Mouse (Mus musculus) midbrain, embryonic 13.5 days (tissue): ENCODE data around the gene Ogfrl1. TPM values are rescaled to one million over a fixed set of nuclear protein-coding genes. Genes with fewer than 3 reads are reported as not detected.
"Not testable (repeated sequence)": the region's sequence is repeated elsewhere in the genome, so short reads cannot be mapped to it uniquely, and the experiment has no call there.

Experiments used
- ATAC-seq: fragments of 200-750 bp; cut with Nextera tagmentation; 2 replicates; pipeline ENCODE4 v1.8.0; 2017; ENCODE audit warnings: mild to moderate bottlenecking, moderate TSS enrichment, moderate library complexity
- H3K27ac ChIP-seq: fragments of 300-500 bp; sonication (generic); 2 replicates; pipeline ENCODE4 v1.5.1; 2015; ENCODE audit warnings: inconsistent platforms, mild to moderate bottlenecking, moderate library complexity
- H3K27me3 ChIP-seq: fragments of 300-500 bp; sonication (generic); 2 replicates; pipeline ENCODE4 v1.6.1; 2015; ENCODE audit warnings: mild to moderate bottlenecking, inconsistent platforms
- H3K36me3 ChIP-seq: fragments of 300-500 bp; sonication (generic); 2 replicates; pipeline ENCODE4 v1.6.1; 2015; ENCODE audit warnings: mild to moderate bottlenecking, inconsistent platforms
- H3K4me1 ChIP-seq: fragments of 300-500 bp; sonication (generic); replicated peaks from 2 replicates; pipeline ENCODE4 v1.6.1; 2015; ENCODE audit warnings: inconsistent platforms
- H3K4me2 ChIP-seq: fragments of 300-500 bp; sonication (generic); replicated peaks from 2 replicates; pipeline ENCODE4 v1.6.1; 2015; ENCODE audit warnings: moderate library complexity, mild to moderate bottlenecking, inconsistent platforms
- H3K4me3 ChIP-seq: fragments of 300-500 bp; sonication (generic); replicated peaks from 2 replicates; pipeline ENCODE4 v1.5.1; 2015; ENCODE audit warnings: mild to moderate bottlenecking, inconsistent platforms
- H3K9ac ChIP-seq: fragments of 300-500 bp; sonication (generic); replicated peaks from 2 replicates; pipeline ENCODE4 v1.6.1; 2015; ENCODE audit warnings: mild to moderate bottlenecking, inconsistent platforms
- H3K9me3 ChIP-seq: fragments of 300-500 bp; sonication (generic); 2 replicates; pipeline ENCODE4 v1.6.1; 2016; ENCODE audit warnings: mild to moderate bottlenecking, inconsistent platforms
- WGBS: fragments of 180-500 bp; shearing (Covaris S2); methylation state at CpG from one replicate; pipeline ENCODE4 v1.1.7; 2015; 5-methylcytosine and 5-hydroxymethylcytosine counted together
- polyA plus RNA-seq: library from polyadenylated mRNA; unstranded; fragments of >200 nt; fragmentation: Nextera tagmentation; extraction: Ambion mirVana; gene quantifications from 2 replicates; pipeline ENCODE4 v1.2.1, GENCODE M21; 2015

The Ogfrl1 gene
- polyA plus RNA-seq, result 5.9 and 7.8 TPM in 2 replicates

DNA sequence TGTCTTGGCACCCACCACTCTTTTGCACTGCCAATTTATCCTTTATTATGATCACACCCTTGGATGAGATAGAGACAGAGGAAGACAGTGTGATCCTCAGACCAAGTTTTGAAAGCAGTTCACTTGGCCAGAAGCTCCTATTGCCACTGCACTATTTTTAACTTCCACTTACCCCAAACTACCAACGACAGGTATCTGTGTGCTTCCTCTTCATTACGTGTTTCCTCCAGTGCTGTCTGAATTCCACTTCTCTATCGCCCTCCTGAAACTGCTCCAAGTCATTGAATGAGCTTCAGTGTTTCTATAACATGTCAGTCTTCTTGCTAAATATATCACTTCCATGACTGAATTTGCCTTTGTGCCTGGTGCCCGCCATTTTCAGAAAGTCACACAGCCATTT, at the start of gene Ogfrl1:
Gene Ogfrl1, minus strand, starts transcription at position 150 of the 400 bp plus-strand sequence.
- Histone ChIP-seq H3K9me3 (no peaks in the 10 kb centered on the region), H3K9ac (no peak within 1 kb of the TSS), H3K4me2 (no peak within 1 kb of the TSS), H3K36me3 (no peaks in the 10 kb centered on the region), H3K4me1 (no peaks in the 10 kb centered on the region), H3K27ac (no peak within 1 kb of the TSS), H3K4me3 (no peak within 1 kb of the TSS), H3K27me3 (no peaks in the 10 kb centered on the region)
- WGBS, result 91% methylated on average over 4 of the region's 4 CpGs
- no peak for ATAC-seq

GRCm38 (mm10) chr1:23445736-23446424, 48.3 kb upstream of the Ogfrl1 start:
- no peak for ATAC-seq
- H3K36me3 ChIP-seq, result no peaks in the 10 kb centered on the region
- no peaks in the 10 kb centered on the region for H3K27me3 ChIP-seq
- H3K4me3 ChIP-seq, result no peak overlapping the region
- H3K4me1 ChIP-seq, result no peaks in the 10 kb centered on the region
- 89% methylated on average over 5 of the region's 5 CpGs for WGBS
- H3K9me3 ChIP-seq, result no peaks in the 10 kb centered on the region
- H3K27ac ChIP-seq, result no peak overlapping the region
- H3K9ac ChIP-seq, result no peak overlapping the region
- H3K4me2 ChIP-seq, result no peak overlapping the region

DNA sequence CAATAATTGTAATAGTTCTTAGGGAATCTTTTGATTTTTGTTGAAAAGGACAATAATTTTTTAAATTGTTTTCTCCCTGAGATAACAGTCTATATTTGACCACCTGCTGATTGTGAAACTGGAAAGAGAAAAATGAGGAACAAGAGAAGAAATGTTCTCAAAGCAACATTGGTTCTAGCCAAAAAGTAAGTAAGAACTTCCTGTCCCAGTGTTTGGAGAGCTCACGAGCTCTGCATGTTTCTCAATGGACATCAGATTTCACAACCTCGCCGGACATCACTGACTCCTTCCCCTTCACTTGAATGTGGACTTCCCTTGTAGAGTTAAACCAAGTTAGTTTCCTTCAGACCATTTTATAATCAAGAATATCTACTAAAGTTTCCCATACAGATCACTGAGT, 36.0 kb upstream of the Ogfrl1 start:
- H3K27me3 ChIP-seq, result no peaks in the 10 kb centered on the region
- no peak overlapping the region for H3K4me3 ChIP-seq
- no peaks in the 10 kb centered on the region for H3K9me3 ChIP-seq
- H3K4me2 ChIP-seq, result no peak overlapping the region
- no peak for ATAC-seq
- H3K36me3 ChIP-seq, result no peaks in the 10 kb centered on the region
- no peak overlapping the region for H3K27ac ChIP-seq
- no peaks in the 10 kb centered on the region for H3K4me1 ChIP-seq
- 93% methylated on average over 3 of the region's 3 CpGs for WGBS
- no peak overlapping the region for H3K9ac ChIP-seq

GRCm38 (mm10) chr1:23426447-23426846, 28.9 kb upstream of the Ogfrl1 start:
- no peak overlapping the region for H3K4me3 ChIP-seq
- peaks cover 8% of the 10 kb centered on the region for H3K9me3 ChIP-seq
- H3K27ac ChIP-seq, result no peak overlapping the region
- no peaks in the 10 kb centered on the region for H3K4me1 ChIP-seq
- no peak overlapping the region for H3K9ac ChIP-seq
- no peak for ATAC-seq
- WGBS, result 97% methylated on average over 2 of the region's 2 CpGs
- no peaks in the 10 kb centered on the region for H3K27me3 ChIP-seq
- H3K4me2 ChIP-seq, result no peak overlapping the region
- no peaks in the 10 kb centered on the region for H3K36me3 ChIP-seq

GRCm38 (mm10) chr1:23418941-23419340, 21.4 kb upstream of the Ogfrl1 start:
- Histone ChIP-seq H3K9me3 (no peaks in the 10 kb centered on the region), H3K9ac (no peak overlapping the region), H3K4me3 (no peak overlapping the region), H3K4me2 (no peak overlapping the region), H3K4me1 (no peaks in the 10 kb centered on the region), H3K27me3 (no peaks in the 10 kb centered on the region), H3K36me3 (no peaks in the 10 kb centered on the region), H3K27ac (no peak overlapping the region)
- WGBS, result 93% methylated on average over 1 of the region's 1 CpGs
- no peak for ATAC-seq

DNA sequence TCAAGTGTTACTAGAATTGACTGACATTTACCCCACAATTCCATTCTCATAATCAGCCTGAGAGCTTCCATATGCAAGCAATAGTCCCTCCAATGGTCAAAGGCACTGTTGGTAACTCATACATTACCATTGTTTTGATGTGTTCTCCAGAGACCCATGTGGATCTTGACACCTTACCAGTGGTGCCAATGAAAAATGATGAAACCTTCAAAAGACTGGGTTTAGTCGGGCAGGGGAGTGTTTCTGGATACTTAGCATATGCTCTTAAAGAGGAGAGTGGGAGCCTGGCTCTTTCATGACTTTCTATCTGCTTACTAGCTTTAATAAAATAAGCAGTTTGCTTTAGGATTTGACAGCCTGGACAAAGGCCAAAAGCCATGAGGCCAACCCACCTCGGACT, 20.5 kb upstream of the Ogfrl1 start:
- H3K27me3 ChIP-seq, result no peaks in the 10 kb centered on the region
- no peak overlapping the region for H3K4me2 ChIP-seq
- 78% methylated on average over 2 of the region's 2 CpGs for WGBS
- no peak overlapping the region for H3K27ac ChIP-seq
- H3K4me3 ChIP-seq, result no peak overlapping the region
- H3K36me3 ChIP-seq, result no peaks in the 10 kb centered on the region
- H3K4me1 ChIP-seq, result no peaks in the 10 kb centered on the region
- ATAC-seq, result no peak
- H3K9ac ChIP-seq, result no peak overlapping the region
- no peaks in the 10 kb centered on the region for H3K9me3 ChIP-seq

DNA sequence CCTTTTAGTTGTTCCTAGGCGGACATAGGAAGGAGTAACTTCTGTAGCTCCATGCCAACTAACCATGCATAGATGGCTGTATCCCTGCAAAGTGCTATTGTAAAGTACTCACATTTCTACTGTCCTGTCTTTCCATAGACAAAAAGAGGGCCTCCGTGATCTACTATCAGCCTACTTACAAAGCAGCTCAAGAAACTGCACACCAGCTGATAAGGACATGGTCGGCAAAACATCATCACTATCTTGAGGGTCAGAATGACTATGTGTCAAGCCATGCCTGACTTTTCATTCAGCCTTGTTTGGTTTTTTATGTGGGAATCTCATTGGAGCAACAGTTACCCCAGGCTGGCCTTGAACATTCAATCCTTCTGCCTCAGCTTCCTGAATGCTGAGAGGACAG, 20.0 kb upstream of the Ogfrl1 start:
- no peaks in the 10 kb centered on the region for H3K36me3 ChIP-seq
- no peaks in the 10 kb centered on the region for H3K27me3 ChIP-seq
- 94% methylated on average over 3 of the region's 3 CpGs for WGBS
- no peak overlapping the region for H3K27ac ChIP-seq
- ATAC-seq, result no peak
- no peak overlapping the region for H3K4me2 ChIP-seq
- no peak overlapping the region for H3K4me3 ChIP-seq
- H3K9me3 ChIP-seq, result no peaks in the 10 kb centered on the region
- H3K4me1 ChIP-seq, result no peaks in the 10 kb centered on the region
- H3K9ac ChIP-seq, result no peak overlapping the region

- no peak overlapping the region for H3K4me2 ChIP-seq
- no peaks in the 10 kb centered on the region for H3K36me3 ChIP-seq
- H3K9ac ChIP-seq, result no peak overlapping the region
- ATAC-seq, result no peak
- no peak overlapping the region for H3K27ac ChIP-seq
- H3K27me3 ChIP-seq, result no peaks in the 10 kb centered on the region
- whole genome bisulfite sequencing, result 89% methylated on average over 5 of the region's 5 CpGs
- H3K9me3 ChIP-seq, result no peaks in the 10 kb centered on the region
- no peaks in the 10 kb centered on the region for H3K4me1 ChIP-seq
- no peak overlapping the region for H3K4me3 ChIP-seq
Observed at GRCm38 (mm10) chr1:23411533-23411932, 14.0 kb upstream of the Ogfrl1 start.

- H3K9me3 ChIP-seq, result no peaks in the 10 kb centered on the region
- no peak overlapping the region for H3K27ac ChIP-seq
- 93% methylated on average over 2 of the region's 2 CpGs for WGBS
- no peak overlapping the region for H3K4me2 ChIP-seq
- H3K4me1 ChIP-seq, result no peaks in the 10 kb centered on the region
- no peak for ATAC-seq
- H3K27me3 ChIP-seq, result no peaks in the 10 kb centered on the region
- H3K4me3 ChIP-seq, result no peak overlapping the region
- H3K9ac ChIP-seq, result no peak overlapping the region
- H3K36me3 ChIP-seq, result no peaks in the 10 kb centered on the region
Observed at GRCm38 (mm10) chr1:23409960-23410359, 12.4 kb upstream of the Ogfrl1 start.

DNA sequence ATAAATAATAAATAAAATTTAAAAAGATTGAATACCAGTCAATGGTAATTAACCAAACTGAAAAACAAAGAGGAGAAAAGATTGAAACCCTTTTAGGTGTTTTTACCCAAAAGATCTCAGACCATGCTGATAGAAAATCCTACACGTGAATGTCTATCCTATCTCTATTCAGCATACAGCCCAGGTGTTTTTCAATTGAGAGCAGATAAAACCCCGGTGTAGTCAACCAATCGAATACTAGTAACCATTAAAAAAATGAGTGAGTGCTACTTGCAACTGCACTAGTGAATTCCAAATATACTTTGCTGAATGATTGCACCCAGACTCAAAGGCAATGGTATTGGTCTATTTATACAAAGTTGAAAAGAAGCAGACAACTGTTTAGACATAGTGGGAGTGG, 4.8 kb upstream of the Ogfrl1 start:
- Histone ChIP-seq H3K9me3 (no peaks in the 10 kb centered on the region), H3K4me1 (no peaks in the 10 kb centered on the region), H3K9ac (no peak overlapping the region), H3K27ac (no peak overlapping the region), H3K36me3 (no peaks in the 10 kb centered on the region), H3K4me3 (no peak overlapping the region), H3K4me2 (no peak overlapping the region), H3K27me3 (no peaks in the 10 kb centered on the region)
- no peak for ATAC-seq
- 95% methylated on average over 3 of the region's 3 CpGs for WGBS

DNA sequence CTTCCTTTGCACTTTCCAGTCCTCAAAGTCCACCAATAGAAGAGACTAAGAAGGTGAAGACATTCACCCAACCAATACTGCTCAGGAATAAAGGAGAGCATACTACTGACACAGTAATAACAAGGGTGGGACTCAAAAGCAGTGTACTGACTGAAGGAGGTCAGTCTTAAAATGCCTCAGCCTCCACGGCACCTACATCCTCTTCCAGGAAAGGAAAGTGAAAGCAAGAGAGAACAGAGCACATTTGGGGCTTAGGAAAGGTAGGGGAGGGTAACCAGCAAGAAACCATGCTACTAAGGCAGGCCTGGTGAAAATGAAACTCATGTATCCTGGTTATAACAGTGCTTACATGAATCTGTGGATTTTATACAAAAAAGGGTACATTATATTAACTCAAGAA, 2.0 kb upstream of the Ogfrl1 start:
- Histone ChIP-seq H3K36me3 (no peaks in the 10 kb centered on the region), H3K4me1 (no peaks in the 10 kb centered on the region), H3K4me3 (no peak overlapping the region), H3K9ac (no peak overlapping the region), H3K27me3 (no peaks in the 10 kb centered on the region), H3K9me3 (no peaks in the 10 kb centered on the region), H3K4me2 (no peak overlapping the region), H3K27ac (no peak overlapping the region)
- no peak for ATAC-seq
- WGBS, result 69% methylated on average over 1 of the region's 1 CpGs

DNA sequence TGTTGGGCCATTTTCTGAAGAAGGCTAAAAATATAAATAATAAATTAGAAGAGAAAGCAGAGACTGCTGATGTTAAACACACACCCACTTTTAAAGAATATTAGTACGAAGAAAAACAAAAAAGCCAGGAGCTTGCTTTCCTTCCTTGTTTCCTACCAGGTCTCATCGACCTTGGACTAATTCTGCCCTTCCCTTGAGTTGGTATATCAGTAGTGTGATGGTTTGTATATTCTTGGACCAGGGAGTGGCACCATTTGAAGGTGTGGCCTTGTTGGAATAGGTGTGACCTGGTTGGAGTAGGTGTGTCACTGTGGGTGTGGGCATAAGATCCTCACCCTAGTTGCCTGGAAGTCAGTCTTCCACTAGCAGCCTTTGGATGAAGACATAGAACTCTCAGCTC, 3.2 kb downstream of the Ogfrl1 start:
- not testable (repeated sequence) for H3K9ac ChIP-seq, H3K4me1 ChIP-seq, H3K4me2 ChIP-seq, H3K27ac ChIP-seq, ATAC-seq, H3K36me3 ChIP-seq, H3K27me3 ChIP-seq, H3K4me3 ChIP-seq, H3K9me3 ChIP-seq
- WGBS, result 81% methylated on average over 2 of the region's 2 CpGs

- Histone ChIP-seq H3K36me3 (no peaks in the 10 kb centered on the region), H3K27me3 (no peaks in the 10 kb centered on the region), H3K9ac (no peak overlapping the region), H3K4me3 (no peak overlapping the region), H3K4me1 (no peaks in the 10 kb centered on the region), H3K9me3 (no peaks in the 10 kb centered on the region), H3K27ac (no peak overlapping the region), H3K4me2 (no peak overlapping the region)
- WGBS, result 91% methylated on average over 7 of the region's 7 CpGs
- ATAC-seq, result no peak
Observed at GRCm38 (mm10) chr1:23391744-23392143, 5.8 kb downstream of the Ogfrl1 start.
